In genomic region chr5:120436885-120437495, GRCm38 (mm10) we compare ENCODE assay signal across 14 mouse cellular contexts. TPM values are rescaled to one million over a fixed set of nuclear protein-coding genes. Genes with fewer than 3 reads are reported as not detected.
A peak's percentile ranks its signal among the peaks of the same experiment; 100 is the strongest.
DNase-seq lines count a peak whose midpoint lies in the region; ATAC-seq lines count a peak whose summit lies in the region.
"Had no signal": no experiment of that assay in that cellular context is flagged by ENCODE, and none has a peak within 500 bp of the region (broad histone marks: within the 10 kb centered on the region; RNA-seq: fewer than 3 reads in every experiment).

No protein-coding gene starts in this region.

- no peak for ATAC-seq in forebrain, embryonic 13.5 days
- no peak for ATAC-seq in neural tube, embryonic 13.5 days (ENCODE audit: low read depth)

- WGBS in forebrain, embryonic 13.5 days, result under 1% methylated on average over 18 of the region's 18 CpGs
- under 1% methylated on average over 18 of the region's 18 CpGs for WGBS in limb, embryonic 10.5 days
- WGBS in neural tube, embryonic 13.5 days, result under 1% methylated on average over 18 of the region's 18 CpGs

- no peaks in the 10 kb centered on the region for H3K9me3 ChIP-seq in forebrain, embryonic 13.5 days (replicated peaks)
- H3K9me3 ChIP-seq in limb, embryonic 10.5 days (replicated peaks), result no peaks in the 10 kb centered on the region
- H3K9me3 ChIP-seq in neural tube, embryonic 13.5 days, result no peaks in the 10 kb centered on the region
- H3K9me3 ChIP-seq: embryonic facial prominence, embryonic 12.5 days had no signal

- intact Hi-C loops in left cerebral cortex, postnatal 25 days (cut with DNase I), result loop anchor here (5.0 to 10.0 kb wide), 2 partner anchors 765 to 1562 kb away; partner anchors contain the start of gene Tbx3

- peaks cover 85% of the 10 kb centered on the region for H3K27me3 ChIP-seq in forebrain, embryonic 13.5 days
- H3K27me3 ChIP-seq in limb, embryonic 10.5 days (ENCODE audit: low read depth, poor library complexity, severe bottlenecking), result peaks cover 95% of the 10 kb centered on the region
- peaks cover 84% of the 10 kb centered on the region for H3K27me3 ChIP-seq in neural tube, embryonic 13.5 days

- DNase-seq in embryo, embryonic 10 days (ENCODE audit: low spot score), result peak; percentile 57
- DNase-seq in limb, embryonic 10.5 days (ENCODE audit: low spot score), result peak; percentile 51
- DNase-seq in cerebellum, adult 8-10 months, result no peak
- no peak for DNase-seq in left cerebral cortex, postnatal 25 days (ENCODE audit: low spot score in 2 of 2)
- no peak for DNase-seq in spleen, postnatal 10 days (ENCODE audit: low spot score in 2 of 2)
- DNase-seq: adrenal gland, postnatal 10 days; lung, postnatal 14 days had no signal

- H3K36me3 ChIP-seq in forebrain, embryonic 13.5 days (ENCODE audit: poor library complexity, severe bottlenecking), result no peaks in the 10 kb centered on the region
- H3K36me3 ChIP-seq in limb, embryonic 10.5 days, result no peaks in the 10 kb centered on the region
- H3K36me3 ChIP-seq in neural tube, embryonic 13.5 days, result peaks cover 7% of the 10 kb centered on the region
- H3K36me3 ChIP-seq: embryonic facial prominence, embryonic 12.5 days had no signal

- peaks cover 45% of the 10 kb centered on the region for H3K4me1 ChIP-seq in forebrain, embryonic 13.5 days
- peaks cover 43% of the 10 kb centered on the region for H3K4me1 ChIP-seq in limb, embryonic 10.5 days
- peaks cover 39% of the 10 kb centered on the region for H3K4me1 ChIP-seq in neural tube, embryonic 13.5 days (replicated peaks)

- peak overlapping the region; percentile 44 for H3K4me3 ChIP-seq in forebrain, embryonic 13.5 days
- no peak overlapping the region for H3K4me3 ChIP-seq in limb, embryonic 10.5 days
- H3K4me3 ChIP-seq in neural tube, embryonic 13.5 days, result peak overlapping the region; percentile 59

- H3K9ac ChIP-seq in forebrain, embryonic 13.5 days, result peak overlapping the region; percentile 50
- peak overlapping the region; percentile 92 for H3K9ac ChIP-seq in neural tube, embryonic 13.5 days
- H3K9ac ChIP-seq: embryonic facial prominence, embryonic 12.5 days had no signal

- H3K27ac ChIP-seq in forebrain, embryonic 13.5 days, result peak overlapping the region; percentile 75
- H3K27ac ChIP-seq in limb, embryonic 10.5 days, result no peak overlapping the region
- peak overlapping the region; percentile 94 for H3K27ac ChIP-seq in neural tube, embryonic 13.5 days (replicated peaks)
- H3K27ac ChIP-seq: embryonic facial prominence, embryonic 12.5 days; stomach, postnatal 0 days had no signal

- peak overlapping the region; percentile 68 for H3K4me2 ChIP-seq in forebrain, embryonic 13.5 days
- peak overlapping the region; percentile 68 for H3K4me2 ChIP-seq in neural tube, embryonic 13.5 days

RNA-seq across cellular contexts. Expression of gene Lhx5, which starts 5.5 kb away (rescaled TPM):
- polyA plus RNA-seq in forebrain, embryonic 13.5 days (2015; fragmentation: Nextera tagmentation; extraction: Ambion mirVana), result 9.6 and 16.0 TPM in 2 replicates
- not detected in 2 replicates for polyA plus RNA-seq in limb, embryonic 10.5 days (2016; fragmentation: Nextera tagmentation; extraction: Ambion mirVana)
- 42.0 and 46.0 TPM in 2 replicates for polyA plus RNA-seq in neural tube, embryonic 13.5 days (2015; fragmentation: Nextera tagmentation; extraction: Ambion mirVana)
- total RNA-seq in left cerebral cortex, postnatal 25 days (2021), result under 1 TPM; 0.21 to 0.25 TPM
- total RNA-seq: adrenal gland, postnatal 10 days; liver, adult 2 months had no signal
- polyA plus RNA-seq: kidney, adult 2 months; liver, adult 2 months had no signal

RNA-seq across cellular contexts. Expression of gene Sdsl, which starts 35.6 kb away (rescaled TPM):
- polyA plus RNA-seq in forebrain, embryonic 13.5 days (2015; fragmentation: Nextera tagmentation; extraction: Ambion mirVana), result 4.8 and 5.1 TPM in 2 replicates
- 5.2 and 5.6 TPM in 2 replicates for polyA plus RNA-seq in limb, embryonic 10.5 days (2016; fragmentation: Nextera tagmentation; extraction: Ambion mirVana)
- 5.2 and 6.9 TPM in 2 replicates for polyA plus RNA-seq in neural tube, embryonic 13.5 days (2015; fragmentation: Nextera tagmentation; extraction: Ambion mirVana)
- 1 to 10 TPM; 4.6 to 6.4 TPM for total RNA-seq in left cerebral cortex, postnatal 25 days (2021)

RNA-seq across cellular contexts. Expression of gene Sds, which starts 39.3 kb away (rescaled TPM):
- not detected in 2 replicates for polyA plus RNA-seq in forebrain, embryonic 13.5 days (2015; fragmentation: Nextera tagmentation; extraction: Ambion mirVana)
- polyA plus RNA-seq in limb, embryonic 10.5 days (2016; fragmentation: Nextera tagmentation; extraction: Ambion mirVana), result not detected in 2 replicates
- polyA plus RNA-seq in neural tube, embryonic 13.5 days (2015; fragmentation: Nextera tagmentation; extraction: Ambion mirVana), result not detected in 2 replicates
- total RNA-seq in left cerebral cortex, postnatal 25 days (2021), result under 1 TPM in 1 of 2 experiments, not detected in 1; 0.27 TPM
- total RNA-seq: layer of hippocampus, postnatal 10 days had no signal
- polyA plus RNA-seq: embryonic facial prominence, embryonic 12.5 days; kidney, adult 2 months; stomach, postnatal 0 days had no signal

Comparison
In these comparisons a context has a peak if more than half of its experiments do, and no peak if none do; other contexts are left out.
1. DNase-seq: peak in embryo, embryonic 10 days (single experiment) and limb, embryonic 10.5 days (single experiment); none in cerebellum, adult 8-10 months (single experiment), left cerebral cortex, postnatal 25 days (0 of 2) and spleen, postnatal 10 days (0 of 2).
2. RNA of gene Lhx5, which starts 5.5 kb away (polyA plus RNA-seq): 42.0 to 46.0 TPM in neural tube, embryonic 13.5 days and 9.6 to 16.0 TPM in forebrain, embryonic 13.5 days; not detected in limb, embryonic 10.5 days; every median in the first group is over 10 times any median in the second.